Mouse (Mus musculus) CH12.LX (cell line): ENCODE measurements around the gene Acot13.

Source experiments
- BHLHE40 ChIP-seq: IDR thresholded peaks from 2 replicates; pipeline ENCODE4 v1.6.1; 2011; ENCODE audit warnings: mild to moderate bottlenecking, low read depth, low read length, improper control_type of control experiment
- CHD1 ChIP-seq: IDR thresholded peaks from 2 replicates; pipeline ENCODE4 v1.6.1; 2012; ENCODE audit warnings: low read depth, low read length, improper control_type of control experiment, inconsistent platforms
- CTCF ChIP-seq, 2 experiments: IDR thresholded peaks in 1 of 2; conservative IDR thresholded peaks in 1 of 2; 2 replicates each; pipeline ENCODE4 v1.5.1; 2011 to 2012; ENCODE audit warnings: low read depth in 2 of 2, low read length in 2 of 2, improper control_type of control experiment in 1 of 2, inconsistent platforms in 1 of 2, mild to moderate bottlenecking in 1 of 2, moderate library complexity in 1 of 2
- EP300 ChIP-seq: IDR thresholded peaks from 2 replicates; pipeline ENCODE4 v1.6.1; 2011; ENCODE audit warnings: low read length, improper control_type of control experiment
- IRF4 ChIP-seq: IDR thresholded peaks from 2 replicates; pipeline ENCODE4 v1.6.1; 2014; ENCODE audit warnings: low read depth, mild to moderate bottlenecking, inconsistent platforms, low read length, improper control_type of control experiment
- KAT2A ChIP-seq: IDR thresholded peaks from 2 replicates; pipeline ENCODE4 v1.6.1; 2012; ENCODE audit warnings: low read length, improper control_type of control experiment, inconsistent platforms; ENCODE audit not compliant: insufficient replicate concordance
- MAX ChIP-seq: IDR thresholded peaks from 2 replicates; pipeline ENCODE4 v1.6.1; 2011; ENCODE audit warnings: low read length, improper control_type of control experiment
- MEF2A ChIP-seq: IDR thresholded peaks from 2 replicates; pipeline ENCODE4 v1.6.1; 2014; ENCODE audit warnings: low read depth, mild to moderate bottlenecking, inconsistent platforms, low read length, improper control_type of control experiment, borderline replicate concordance
- MXI1 ChIP-seq: IDR thresholded peaks from 2 replicates; pipeline ENCODE4 v1.6.1; 2011; ENCODE audit warnings: mild to moderate bottlenecking, low read depth, low read length, improper control_type of control experiment
- POLR2A ChIP-seq: IDR thresholded peaks from 2 replicates; pipeline ENCODE4 v1.6.1; 2011; ENCODE audit warnings: low read depth, mild to moderate bottlenecking, improper control_type of control experiment, low read length
- SIN3A ChIP-seq: IDR thresholded peaks from 2 replicates; pipeline ENCODE4 v1.6.1; 2012; ENCODE audit warnings: low read length, improper control_type of control experiment, inconsistent platforms
- USF1 ChIP-seq: IDR thresholded peaks from 2 replicates; pipeline ENCODE4 v1.6.1; 2014; ENCODE audit warnings: low read depth, mild to moderate bottlenecking, inconsistent platforms, low read length, improper control_type of control experiment
- USF2 ChIP-seq: conservative IDR thresholded peaks from 2 replicates; pipeline ENCODE4 v1.6.1; 2011; ENCODE audit warnings: low read depth, low read length, improper control_type of control experiment
- ZC3H11A ChIP-seq: IDR thresholded peaks from 2 replicates; pipeline ENCODE4 v1.6.1; 2012; ENCODE audit warnings: low read depth, mild to moderate bottlenecking, inconsistent platforms, low read length, improper control_type of control experiment

GRCm38 (mm10) chr13:24801308-24801921 is 29.9 kb downstream of the Acot13 start, which contains the start of gene BC005537:
- TF ChIP-seq MAX (no peak), ZC3H11A (no peak), POLR2A (no peak), KAT2A (0 out of 2 replicates have a peak, but pooled peaks have one; percentile 9), CTCF (conservative IDR thresholded peaks at IDR 0.05 in 1 of 2, IDR thresholded peaks at IDR 0.05 in 1 of 2; ENCODE audit: low read depth in 2 of 2, low read length in 2 of 2) (no peak), MEF2A (no peak), MXI1 (peak; percentile 74), IRF4 (no peak), USF1 (no peak), SIN3A (peak; percentile 77), EP300 (no peak), BHLHE40 (no peak), USF2 (no peak), CHD1 (no peak)
